Mouse (Mus musculus): ENCODE results near the gene Gm10322.

The Gm10322 gene

GRCm38 (mm10) chr10:59644710-59645109, 28.8 kb downstream of the Gm10322 start:
- H3K4me1 ChIP-seq (replicated peaks; ENCODE audit: low read depth, low read length), result peaks cover 26% of the 10 kb centered on the region
- no peaks in the 10 kb centered on the region for H3K36me3 ChIP-seq (ENCODE audit: insufficient read depth, low read length)
- no peak for TF ChIP-seq NANOG (IDR thresholded peaks at IDR 0.05; ENCODE audit: borderline replicate concordance, low read length)
- no peak for TF ChIP-seq POU5F1 (IDR thresholded peaks at IDR 0.05; ENCODE audit: borderline replicate concordance, low read length)
- no peak for TF ChIP-seq CTCF (conservative IDR thresholded peaks at IDR 0.05; ENCODE audit: low read length)
- H3K4me3 ChIP-seq (replicated peaks; ENCODE audit: low read length), result no peak overlapping the region
- H3K9me3 ChIP-seq (ENCODE audit: low read length), result peaks cover 3% of the 10 kb centered on the region
- no peaks in the 10 kb centered on the region for H3K27me3 ChIP-seq (ENCODE audit: insufficient read depth, low read length)

- Histone ChIP-seq H3K27me3 (ENCODE audit: insufficient read depth, low read length) (no peaks in the 10 kb centered on the region), H3K36me3 (ENCODE audit: insufficient read depth, low read length) (no peaks in the 10 kb centered on the region), H3K4me1 (replicated peaks; ENCODE audit: low read depth, low read length) (peaks cover 22% of the 10 kb centered on the region), H3K4me3 (replicated peaks; ENCODE audit: low read length) (no peak overlapping the region), H3K9me3 (ENCODE audit: low read length) (peaks cover 8% of the 10 kb centered on the region)
- TF ChIP-seq POU5F1 (IDR thresholded peaks at IDR 0.05; ENCODE audit: borderline replicate concordance, low read length) (no peak), NANOG (IDR thresholded peaks at IDR 0.05; ENCODE audit: borderline replicate concordance, low read length) (no peak), CTCF (conservative IDR thresholded peaks at IDR 0.05; ENCODE audit: low read length) (no peak)
Measured at GRCm38 (mm10) chr10:59645153-59645552, 29.3 kb downstream of the Gm10322 start.

GRCm38 (mm10) chr10:59646821-59647378, 31.0 kb downstream of the Gm10322 start:
- Histone ChIP-seq H3K4me1 (replicated peaks; ENCODE audit: low read depth, low read length) (peaks cover 4% of the 10 kb centered on the region), H3K4me3 (replicated peaks; ENCODE audit: low read length) (no peak overlapping the region), H3K27me3 (ENCODE audit: insufficient read depth, low read length) (no peaks in the 10 kb centered on the region), H3K36me3 (ENCODE audit: insufficient read depth, low read length) (no peaks in the 10 kb centered on the region), H3K9me3 (ENCODE audit: low read length) (peaks cover 8% of the 10 kb centered on the region)
- TF ChIP-seq CTCF (conservative IDR thresholded peaks at IDR 0.05; ENCODE audit: low read length) (no peak), NANOG (IDR thresholded peaks at IDR 0.05; ENCODE audit: borderline replicate concordance, low read length) (no peak), POU5F1 (IDR thresholded peaks at IDR 0.05; ENCODE audit: borderline replicate concordance, low read length) (no peak)

GRCm38 (mm10) chr10:59656799-59657198, 40.9 kb downstream of the Gm10322 start:
- no peak for TF ChIP-seq POU5F1 (IDR thresholded peaks at IDR 0.05; ENCODE audit: borderline replicate concordance, low read length)
- TF ChIP-seq CTCF (conservative IDR thresholded peaks at IDR 0.05; ENCODE audit: low read length), result no peak
- no peak for TF ChIP-seq NANOG (IDR thresholded peaks at IDR 0.05; ENCODE audit: borderline replicate concordance, low read length)
- Histone ChIP-seq H3K9me3 (ENCODE audit: low read length) (peaks cover 11% of the 10 kb centered on the region; the same call in 1 of the 2 replicates), H3K4me3 (replicated peaks; ENCODE audit: low read length) (no peak overlapping the region), H3K27me3 (ENCODE audit: insufficient read depth, low read length) (no peaks in the 10 kb centered on the region), H3K36me3 (ENCODE audit: insufficient read depth, low read length) (no peaks in the 10 kb centered on the region), H3K4me1 (replicated peaks; ENCODE audit: low read depth, low read length) (no peaks in the 10 kb centered on the region)

- Histone ChIP-seq H3K27me3 (ENCODE audit: insufficient read depth, low read length) (no peaks in the 10 kb centered on the region), H3K36me3 (ENCODE audit: insufficient read depth, low read length) (no peaks in the 10 kb centered on the region), H3K4me3 (replicated peaks; ENCODE audit: low read length) (no peak overlapping the region), H3K9me3 (ENCODE audit: low read length) (peaks cover 7% of the 10 kb centered on the region; the same call in 1 of the 2 replicates), H3K4me1 (replicated peaks; ENCODE audit: low read depth, low read length) (0 out of 2 replicates have a peak, but pooled peaks cover 4% of the 10 kb centered on the region)
- no peak for TF ChIP-seq POU5F1 (IDR thresholded peaks at IDR 0.05; ENCODE audit: borderline replicate concordance, low read length)
- TF ChIP-seq NANOG (IDR thresholded peaks at IDR 0.05; ENCODE audit: borderline replicate concordance, low read length), result no peak
- TF ChIP-seq CTCF (conservative IDR thresholded peaks at IDR 0.05; ENCODE audit: low read length), result no peak
Measured at GRCm38 (mm10) chr10:59664765-59665164, 48.9 kb downstream of the Gm10322 start.

- Histone ChIP-seq H3K4me1 (replicated peaks; ENCODE audit: low read depth, low read length) (0 out of 2 replicates have a peak, but pooled peaks cover 4% of the 10 kb centered on the region), H3K9me3 (ENCODE audit: low read length) (peaks cover under 1% of the 10 kb centered on the region; the same call in 1 of the 2 replicates), H3K4me3 (replicated peaks; ENCODE audit: low read length) (no peak overlapping the region), H3K36me3 (ENCODE audit: insufficient read depth, low read length) (no peaks in the 10 kb centered on the region), H3K27me3 (ENCODE audit: insufficient read depth, low read length) (no peaks in the 10 kb centered on the region)
- no peak for TF ChIP-seq POU5F1 (IDR thresholded peaks at IDR 0.05; ENCODE audit: borderline replicate concordance, low read length)
- no peak for TF ChIP-seq NANOG (IDR thresholded peaks at IDR 0.05; ENCODE audit: borderline replicate concordance, low read length)
- no peak for TF ChIP-seq CTCF (conservative IDR thresholded peaks at IDR 0.05; ENCODE audit: low read length)
Measured at GRCm38 (mm10) chr10:59665503-59666291, 49.8 kb downstream of the Gm10322 start.
